Mouse (Mus musculus) bone marrow macrophage, adult 2 months (primary cell): Measurements from ENCODE around the gene Gsk3b.

Source experiments
- CTCF ChIP-seq: IDR thresholded peaks from 2 replicates; pipeline ENCODE4 v1.5.1; 2012; ENCODE audit warnings: low read depth, mild to moderate bottlenecking, low read length, moderate library complexity
- POLR2A ChIP-seq: IDR thresholded peaks from 2 replicates; pipeline ENCODE4 v1.6.1; 2012; ENCODE audit warnings: mild to moderate bottlenecking, low read depth, low read length, borderline replicate concordance

DNA sequence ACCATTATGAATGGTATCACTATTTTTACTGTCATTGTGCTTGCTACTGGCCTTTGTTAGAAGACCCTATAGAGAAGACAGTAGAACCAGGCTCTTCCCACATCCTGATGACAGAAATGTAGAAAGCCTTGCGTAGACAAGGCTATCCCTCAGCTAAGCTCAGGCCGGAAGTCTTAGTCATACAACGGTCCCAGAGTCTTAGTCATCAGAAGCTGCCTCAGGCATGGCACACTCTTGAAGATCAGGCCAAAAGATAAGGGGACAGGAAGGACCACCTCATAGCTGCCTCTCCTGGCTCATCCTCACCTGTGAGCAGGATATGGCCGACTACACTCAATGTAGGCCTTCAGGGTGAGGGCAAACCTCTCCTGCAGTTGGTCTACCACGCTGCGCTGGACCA lies 161.7 kb downstream of the Gsk3b start:
- TF ChIP-seq CTCF (no peak), POLR2A (no peak)
